Mouse (Mus musculus): Measurements from ENCODE around the gene Slc7a11. TPM values are rescaled to one million over a fixed set of nuclear protein-coding genes. Genes with fewer than 3 reads are reported as not detected.

Slc7a11 gene
- total and polyA plus RNA-seq, 2 experiments from 2014 or later, result 3.8 to 19.0 TPM

GRCm38 (mm10) chr3:50041141-50041540, 402.3 kb downstream of the Slc7a11 start:
- Histone ChIP-seq H3K36me3 (ENCODE audit: insufficient read depth) (no peaks in the 10 kb centered on the region), H3K9ac (no peak overlapping the region), H3K27me3 (ENCODE audit: insufficient read depth, low read length) (no peaks in the 10 kb centered on the region), H3K27ac (ENCODE audit: low read depth, low read length) (no peak overlapping the region), H3K9me3 (ENCODE audit: low read length) (no peaks in the 10 kb centered on the region), H3K4me3 (ENCODE audit: low read depth, low read length) (no peak overlapping the region), H3K4me1 (ENCODE audit: insufficient read depth) (no peaks in the 10 kb centered on the region), H3K4me2 (ENCODE audit: low read depth) (no peak overlapping the region)
- no peak for ATAC-seq
- WGBS, result 84% methylated on average over 2 of the region's 2 CpGs
- DNase-seq, result no peak
- no peak for TF ChIP-seq CTCF (IDR thresholded peaks at IDR 0.05; ENCODE audit: low read depth)

- WGBS, result 50% methylated on average over 9 of the region's 9 CpGs
- H3K27me3 ChIP-seq (ENCODE audit: insufficient read depth, low read length), result no peaks in the 10 kb centered on the region
- ATAC-seq (no peak), DNase-seq (no peak)
- no peak for TF ChIP-seq CTCF (IDR thresholded peaks at IDR 0.05; ENCODE audit: low read depth)
- no peaks in the 10 kb centered on the region for H3K9me3 ChIP-seq (ENCODE audit: low read length)
- no peaks in the 10 kb centered on the region for H3K4me1 ChIP-seq (ENCODE audit: insufficient read depth)
- no peak overlapping the region for H3K9ac ChIP-seq
- H3K27ac ChIP-seq (ENCODE audit: low read depth, low read length), result no peak overlapping the region
- H3K4me2 ChIP-seq (ENCODE audit: low read depth), result no peak overlapping the region
- no peak overlapping the region for H3K4me3 ChIP-seq (ENCODE audit: low read depth, low read length)
- H3K36me3 ChIP-seq (ENCODE audit: insufficient read depth), result no peaks in the 10 kb centered on the region
Observed at GRCm38 (mm10) chr3:50035875-50036528, 407.4 kb downstream of the Slc7a11 start.

GRCm38 (mm10) chr3:50033325-50033724, 410.1 kb downstream of the Slc7a11 start:
- Histone ChIP-seq H3K4me1 (ENCODE audit: insufficient read depth) (no peaks in the 10 kb centered on the region), H3K27ac (ENCODE audit: low read depth, low read length) (no peak overlapping the region), H3K4me2 (ENCODE audit: low read depth) (no peak overlapping the region), H3K4me3 (ENCODE audit: low read depth, low read length) (no peak overlapping the region), H3K27me3 (ENCODE audit: insufficient read depth, low read length) (no peaks in the 10 kb centered on the region), H3K9me3 (ENCODE audit: low read length) (no peaks in the 10 kb centered on the region), H3K36me3 (ENCODE audit: insufficient read depth) (no peaks in the 10 kb centered on the region), H3K9ac (no peak overlapping the region)
- 77% methylated on average over 3 of the region's 3 CpGs for WGBS
- no peak for TF ChIP-seq CTCF (IDR thresholded peaks at IDR 0.05; ENCODE audit: low read depth)
- DNase-seq, result no peak
- ATAC-seq, result no peak

GRCm38 (mm10) chr3:50026039-50026438, 417.4 kb downstream of the Slc7a11 start:
- Histone ChIP-seq H3K27me3 (ENCODE audit: insufficient read depth, low read length) (no peaks in the 10 kb centered on the region), H3K27ac (ENCODE audit: low read depth, low read length) (no peak overlapping the region), H3K4me2 (ENCODE audit: low read depth) (no peak overlapping the region), H3K9ac (no peak overlapping the region), H3K4me1 (ENCODE audit: insufficient read depth) (no peaks in the 10 kb centered on the region), H3K36me3 (ENCODE audit: insufficient read depth) (no peaks in the 10 kb centered on the region), H3K9me3 (ENCODE audit: low read length) (no peaks in the 10 kb centered on the region), H3K4me3 (ENCODE audit: low read depth, low read length) (no peak overlapping the region)
- 58% methylated on average over 5 of the region's 5 CpGs for WGBS
- no peak for DNase-seq
- TF ChIP-seq CTCF (IDR thresholded peaks at IDR 0.05; ENCODE audit: low read depth), result no peak
- no peak for ATAC-seq

- H3K27ac ChIP-seq (ENCODE audit: low read depth, low read length), result no peak overlapping the region
- DNase-seq, result peak; percentile 90
Observed at GRCm38 (mm10) chr3:50014396-50014795, 429.0 kb downstream of the Slc7a11 start.

GRCm38 (mm10) chr3:50012012-50012411, 431.4 kb downstream of the Slc7a11 start:
- Histone ChIP-seq H3K9ac (no peak overlapping the region), H3K4me2 (ENCODE audit: low read depth) (no peak overlapping the region), H3K4me1 (ENCODE audit: insufficient read depth) (0 out of 2 replicates have a peak, but pooled peaks cover 5% of the 10 kb centered on the region), H3K4me3 (ENCODE audit: low read depth, low read length) (no peak overlapping the region), H3K9me3 (ENCODE audit: low read length) (no peaks in the 10 kb centered on the region), H3K36me3 (ENCODE audit: insufficient read depth) (no peaks in the 10 kb centered on the region), H3K27ac (ENCODE audit: low read depth, low read length) (no peak overlapping the region), H3K27me3 (ENCODE audit: insufficient read depth, low read length) (no peaks in the 10 kb centered on the region)
- ATAC-seq (no peak), DNase-seq (no peak)
- no peak for TF ChIP-seq CTCF (IDR thresholded peaks at IDR 0.05; ENCODE audit: low read depth)
- WGBS, result 76% methylated on average over 3 of the region's 3 CpGs

More at GRCm38 (mm10) chr3:50014396-50014795, 429.0 kb downstream of the Slc7a11 start:
- 17% methylated on average over 4 of the region's 4 CpGs for WGBS
- no peaks in the 10 kb centered on the region for H3K9me3 ChIP-seq (ENCODE audit: low read length)
- no peak overlapping the region for H3K4me2 ChIP-seq (ENCODE audit: low read depth)
- H3K27me3 ChIP-seq (ENCODE audit: insufficient read depth, low read length), result no peaks in the 10 kb centered on the region
- H3K4me1 ChIP-seq (ENCODE audit: insufficient read depth), result 0 out of 2 replicates have a peak, but pooled peaks cover 5% of the 10 kb centered on the region
- peak; percentile 97 for ATAC-seq
- H3K9ac ChIP-seq, result no peak overlapping the region
- H3K36me3 ChIP-seq (ENCODE audit: insufficient read depth), result no peaks in the 10 kb centered on the region
- no peak overlapping the region for H3K4me3 ChIP-seq (ENCODE audit: low read depth, low read length)
- peak; percentile 52 for TF ChIP-seq CTCF (IDR thresholded peaks at IDR 0.05; ENCODE audit: low read depth)

- no peak overlapping the region for H3K9ac ChIP-seq
- H3K36me3 ChIP-seq (ENCODE audit: insufficient read depth), result no peaks in the 10 kb centered on the region
- no peak overlapping the region for H3K4me2 ChIP-seq (ENCODE audit: low read depth)
- no peaks in the 10 kb centered on the region for H3K9me3 ChIP-seq (ENCODE audit: low read length)
- 0 out of 2 replicates have a peak overlapping the region, but pooled peaks have one; percentile 29 for H3K27ac ChIP-seq (ENCODE audit: low read depth, low read length)
- ATAC-seq (peak; percentile 95), DNase-seq (peak; percentile 63)
- H3K27me3 ChIP-seq (ENCODE audit: insufficient read depth, low read length), result no peaks in the 10 kb centered on the region
- H3K4me1 ChIP-seq (ENCODE audit: insufficient read depth), result 0 out of 2 replicates have a peak, but pooled peaks cover 6% of the 10 kb centered on the region
- H3K4me3 ChIP-seq (ENCODE audit: low read depth, low read length), result no peak overlapping the region
- TF ChIP-seq CTCF (IDR thresholded peaks at IDR 0.05; ENCODE audit: low read depth), result no peak
- 31% methylated on average over 5 of the region's 5 CpGs for WGBS
Observed at GRCm38 (mm10) chr3:50003970-50004683, 439.3 kb downstream of the Slc7a11 start.

Data from forebrain, postnatal 0 days (tissue).